Mouse (Mus musculus): ENCODE measurements around the gene Olfr466. TPM values are rescaled to one million over a fixed set of nuclear protein-coding genes. Genes with fewer than 3 reads are reported as not detected.
A peak's percentile ranks its signal among the peaks of the same experiment; 100 is the strongest.

Olfr466 gene
- total and polyA plus RNA-seq, 3 experiments: not detected

DNA sequence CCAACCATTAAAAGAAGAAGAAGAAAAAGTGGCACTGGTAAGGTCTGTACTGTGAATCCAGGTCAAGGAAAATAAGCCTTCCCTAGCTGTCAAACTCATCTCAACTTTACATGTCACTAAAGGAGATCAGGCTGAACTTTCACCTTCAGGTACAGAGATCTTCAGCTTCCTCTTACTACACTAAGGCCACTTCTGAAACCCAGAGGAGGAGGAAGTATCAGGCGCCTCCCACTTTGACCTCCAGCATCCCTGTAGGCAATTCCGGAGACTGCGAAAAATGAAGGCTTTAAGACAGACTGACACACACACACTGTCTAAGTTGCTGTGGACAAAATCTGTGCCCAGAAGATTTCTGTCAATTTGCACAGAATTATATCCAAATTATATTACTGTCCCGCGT is 38.1 kb upstream of the Olfr466 start:
- TF ChIP-seq EP300 (IDR thresholded peaks at IDR 0.05; ENCODE audit: low read depth in 1 of 2, low read length in 2 of 2): no peak
- TF ChIP-seq JUND (IDR thresholded peaks at IDR 0.05; ENCODE audit: low read depth, low read length): no peak
- TF ChIP-seq MXI1 (IDR thresholded peaks at IDR 0.05; ENCODE audit: low read depth, low read length): no peak; the same call in 1 of the 2 replicates
- TF ChIP-seq SIN3A (IDR thresholded peaks at IDR 0.05; ENCODE audit: low read length): peak; percentile 39; the same call in 1 of the 2 replicates
- peak overlapping the region; percentile 81 to 83 for H3K4me3 ChIP-seq (ENCODE audit: control insufficient read depth in 1 of 2, insufficient read depth in 1 of 2, low read depth in 2 of 2, low read length in 2 of 2)
- DNase-seq (ENCODE audit: low read depth, low spot score): peak; percentile 80

DNA sequence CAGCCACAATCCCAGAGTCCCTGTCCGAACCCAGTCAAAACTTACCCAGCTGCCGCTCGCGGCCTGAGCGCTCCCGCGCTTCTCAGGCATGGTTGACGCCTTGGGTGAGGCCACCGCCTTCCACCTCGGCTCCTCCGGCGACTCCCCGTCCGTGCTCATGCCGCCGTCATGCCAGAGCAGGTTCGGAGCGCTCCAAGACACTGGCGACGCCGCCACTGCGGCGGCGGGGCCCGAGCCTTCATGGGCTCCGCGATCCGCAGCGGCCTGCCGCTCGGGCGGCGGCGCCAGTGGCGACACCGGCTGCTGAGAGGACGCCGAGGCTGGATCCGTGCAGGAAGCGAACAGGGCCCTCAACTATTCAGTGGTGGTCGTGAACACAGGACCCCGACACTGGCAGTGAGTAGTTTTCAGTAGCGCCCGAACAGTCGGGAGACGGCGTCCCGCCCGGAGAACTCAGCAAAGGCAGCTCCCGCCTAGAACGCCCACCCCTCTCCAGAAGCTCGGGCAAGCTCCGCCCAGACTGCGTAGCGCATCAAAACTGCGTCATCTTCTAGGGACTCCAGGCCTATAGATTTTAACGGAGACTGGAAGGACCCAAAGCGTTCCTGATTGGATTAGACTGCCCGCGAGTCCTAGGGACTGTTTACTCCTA is 37.5 kb upstream of the Olfr466 start, which contains the start of gene Mfsd14b:
Mfsd14b (minus strand) TSS at position 517 of the 652 bp plus-strand sequence.
- Histone ChIP-seq H3K4me1 (ENCODE audit: control insufficient read depth in 1 of 2, insufficient read depth in 2 of 2, low read length in 2 of 2) (peaks cover 3 to 9% of the 10 kb centered on the region in 2 experiments; a peak in 2 of 4 replicates), H3K79me2 (ENCODE audit: control insufficient read depth, insufficient read depth, low read length, poor library complexity) (peaks cover 32% of the 10 kb centered on the region), H3K4me3 (ENCODE audit: control insufficient read depth in 1 of 2, insufficient read depth in 1 of 2, low read depth in 2 of 2, low read length in 2 of 2) (peak within 1 kb of the TSS; percentile 81 to 83), H3K9me3 (replicated peaks; ENCODE audit: insufficient read depth, low read length) (no peaks in the 10 kb centered on the region), H3K9ac (ENCODE audit: control insufficient read depth, low read depth, low read length, poor library complexity, severe bottlenecking) (peak within 1 kb of the TSS; percentile 99), H3K36me3 (ENCODE audit: control insufficient read depth in 1 of 2, insufficient read depth in 2 of 2, low read length in 2 of 2) (peaks cover 2 to 23% of the 10 kb centered on the region in 2 experiments; a peak in 3 of 4 replicates), H3K27ac (ENCODE audit: control insufficient read depth, low read depth, low read length) (peak within 1 kb of the TSS; percentile 77), H3K27me3 (ENCODE audit: control insufficient read depth in 1 of 2, insufficient read depth in 2 of 2, low read length in 2 of 2) (no peaks in the 10 kb centered on the region)
- TF ChIP-seq KAT2A (conservative IDR thresholded peaks at IDR 0.05; ENCODE audit: low read depth, low read length) (peak; percentile 64), ZC3H11A (IDR thresholded peaks at IDR 0.05; ENCODE audit: low read depth, low read length) (peak; percentile 30; the same call in 1 of the 2 replicates), MAZ (IDR thresholded peaks at IDR 0.05; ENCODE audit: low read depth, low read length) (no peak), SMC3 (IDR thresholded peaks at IDR 0.05; ENCODE audit: low read depth, low read length) (no peak), CHD2 (IDR thresholded peaks at IDR 0.05; ENCODE audit: low read length) (no peak), TBP (IDR thresholded peaks at IDR 0.05; ENCODE audit: low read depth, low read length) (peak; percentile 78), CHD1 (IDR thresholded peaks at IDR 0.05; ENCODE audit: low read depth, low read length) (0 out of 2 replicates have a peak, but pooled peaks have one; percentile 34), POLR2AphosphoS2 (IDR thresholded peaks at IDR 0.05; ENCODE audit: low read length) (peak; percentile 64), BHLHE40 (IDR thresholded peaks at IDR 0.05; ENCODE audit: borderline replicate concordance, low read depth, low read length) (no peak), NRF1 (IDR thresholded peaks at IDR 0.05; ENCODE audit: insufficient read depth, low read depth, low read length, poor library complexity, severe bottlenecking) (peak; percentile 51; the same call in 1 of the 2 replicates), POLR2A (IDR thresholded peaks at IDR 0.05; ENCODE audit: control insufficient read depth in 1 of 2, insufficient read depth in 1 of 2, low read depth in 1 of 2, low read length in 2 of 2, poor library complexity in 1 of 2) (peak; percentile 43 to 84; a peak in 3 of 4 replicates), GATA1 (IDR thresholded peaks at IDR 0.05; ENCODE audit: low read depth, low read length) (no peak), EP300 (IDR thresholded peaks at IDR 0.05; ENCODE audit: low read depth in 1 of 2, low read length in 2 of 2) (peak in 1 of 2 experiments; percentile 21; a peak in 2 of 4 replicates), USF1 (IDR thresholded peaks at IDR 0.05; ENCODE audit: low read depth, low read length) (no peak), ZNF384 (IDR thresholded peaks at IDR 0.05; ENCODE audit: low read depth, low read length) (no peak), E2F4 (IDR thresholded peaks at IDR 0.05; ENCODE audit: borderline replicate concordance, low read depth, low read length) (peak; percentile 69; the same call in 1 of the 2 replicates), HCFC1 (IDR thresholded peaks at IDR 0.05; ENCODE audit: low read depth, low read length) (peak; percentile 90), NELFE (IDR thresholded peaks at IDR 0.05; ENCODE audit: low read depth, low read length) (peak; percentile 65; the same call in 1 of the 2 replicates), UBTF (IDR thresholded peaks at IDR 0.05; ENCODE audit: borderline replicate concordance, insufficient read depth, low read depth, low read length) (no peak), ELF1 (IDR thresholded peaks at IDR 0.05; ENCODE audit: low read depth, low read length) (peak; percentile 39; the same call in 1 of the 2 replicates), MAX (IDR thresholded peaks at IDR 0.05; ENCODE audit: low read length) (peak; percentile 22; the same call in 1 of the 2 replicates), SIN3A (IDR thresholded peaks at IDR 0.05; ENCODE audit: low read length) (peak; percentile 76), MXI1 (IDR thresholded peaks at IDR 0.05; ENCODE audit: low read depth, low read length) (no peak; the same call in 1 of the 2 replicates), TCF12 (IDR thresholded peaks at IDR 0.05; ENCODE audit: low read depth, low read length) (peak; percentile 53), ETS1 (IDR thresholded peaks at IDR 0.05; ENCODE audit: low read depth, low read length) (no peak), RAD21 (IDR thresholded peaks at IDR 0.05; ENCODE audit: low read depth, low read length) (no peak), ZMIZ1 (IDR thresholded peaks at IDR 0.05; ENCODE audit: low read depth, low read length) (peak; percentile 62; the same call in 1 of the 2 replicates)
- peak; percentile 96 for DNase-seq (ENCODE audit: low read depth, low spot score)

More for the DNA sequence above, 38.1 kb upstream of the Olfr466 start:
- Histone ChIP-seq H3K9ac (ENCODE audit: control insufficient read depth, low read depth, low read length, poor library complexity, severe bottlenecking) (peak overlapping the region; percentile 99), H3K4me1 (ENCODE audit: control insufficient read depth in 1 of 2, insufficient read depth in 2 of 2, low read length in 2 of 2) (peaks cover 3 to 9% of the 10 kb centered on the region in 2 experiments; a peak in 2 of 4 replicates), H3K36me3 (ENCODE audit: control insufficient read depth in 1 of 2, insufficient read depth in 2 of 2, low read length in 2 of 2) (peaks cover 4 to 23% of the 10 kb centered on the region in 2 experiments; a peak in 3 of 4 replicates), H3K27ac (ENCODE audit: control insufficient read depth, low read depth, low read length) (peak overlapping the region; percentile 77), H3K9me3 (replicated peaks; ENCODE audit: insufficient read depth, low read length) (no peaks in the 10 kb centered on the region), H3K27me3 (ENCODE audit: control insufficient read depth in 1 of 2, insufficient read depth in 2 of 2, low read length in 2 of 2) (no peaks in the 10 kb centered on the region), H3K79me2 (ENCODE audit: control insufficient read depth, insufficient read depth, low read length, poor library complexity) (peaks cover 35% of the 10 kb centered on the region)
